Mouse (Mus musculus) liver, postnatal 0 days (tissue): ENCODE data around the gene Iqsec3. TPM values are rescaled to one million over a fixed set of nuclear protein-coding genes. Genes with fewer than 3 reads are reported as not detected.

Experiments
- ATAC-seq: fragments of 200-750 bp; cut with Nextera tagmentation; 2 replicates; pipeline ENCODE4 v1.8.0; 2017; ENCODE audit warnings: mild to moderate bottlenecking, moderate library complexity
- DNase-seq: peaks from one replicate; pipeline ENCODE4 v3.0.0-alpha.2; 2016
- H3K27ac ChIP-seq: fragments of 300-500 bp; sonication (generic); 2 replicates; pipeline ENCODE4 v1.5.1; 2014; ENCODE audit warnings: antibody characterized with exemption, moderate library complexity, mild to moderate bottlenecking, low read depth
- H3K27me3 ChIP-seq: fragments of 300-500 bp; sonication (generic); 2 replicates; pipeline ENCODE4 v1.6.1; 2014; ENCODE audit warnings: low read length, control low read depth, mixed read lengths; ENCODE audit not compliant: insufficient read depth
- H3K36me3 ChIP-seq: fragments of 300-500 bp; sonication (generic); replicated peaks from 2 replicates; pipeline ENCODE4 v1.6.1; 2014; ENCODE audit warnings: mild to moderate bottlenecking, control low read depth, low read length, moderate library complexity, mixed read lengths; ENCODE audit not compliant: insufficient read depth
- H3K4me1 ChIP-seq: fragments of 300-500 bp; sonication (generic); 2 replicates; pipeline ENCODE4 v1.6.1; 2014; ENCODE audit warnings: antibody characterized with exemption, mild to moderate bottlenecking, control low read depth; ENCODE audit not compliant: insufficient read depth
- H3K4me2 ChIP-seq: fragments of 300-500 bp; sonication (generic); 2 replicates; pipeline ENCODE4 v1.6.1; 2014; ENCODE audit warnings: low read depth, mild to moderate bottlenecking, low read length, moderate library complexity, mixed read lengths
- H3K4me3 ChIP-seq: fragments of 300-500 bp; sonication (generic); 2 replicates; pipeline ENCODE4 v1.5.1; 2014; ENCODE audit warnings: low read depth, low read length
- H3K9ac ChIP-seq: fragments of 300-500 bp; sonication (generic); replicated peaks from 2 replicates; pipeline ENCODE4 v1.6.1; 2014; ENCODE audit warnings: mild to moderate bottlenecking, moderate library complexity
- H3K9me3 ChIP-seq: fragments of 300-500 bp; sonication (generic); 2 replicates; pipeline ENCODE4 v1.6.1; 2016; ENCODE audit warnings: mild to moderate bottlenecking, control low read depth, low read length, mixed read lengths
- CTCF ChIP-seq: sonication (generic); IDR thresholded peaks from 2 replicates; pipeline ENCODE4 v1.5.1; 2016; ENCODE audit warnings: antibody characterized with exemption, low read depth
- EP300 ChIP-seq: IDR thresholded peaks from 2 replicates; pipeline ENCODE4 v1.6.1; 2016; ENCODE audit warnings: antibody characterized with exemption, low read depth, mild to moderate bottlenecking
- WGBS: fragments of 180-500 bp; shearing (Covaris S2); extraction: QIAGEN DNeasy Blood & Tissue Kit; methylation state at CpG from one replicate; pipeline ENCODE4 v1.1.7; 2014; ENCODE audit not compliant: insufficient replicate concordance; 5-methylcytosine and 5-hydroxymethylcytosine counted together
- polyA plus RNA-seq: library from polyadenylated mRNA; unstranded; fragments of >200 nt; fragmentation: Nextera tagmentation; extraction: Ambion mirVana; gene quantifications from 2 replicates; pipeline ENCODE4 v1.2.1, GENCODE M21; 2015

The Iqsec3 gene
- polyA plus RNA-seq, 1 experiment from 2014 or later, result not detected

- TF ChIP-seq EP300 (no peak), CTCF (no peak)
- Histone ChIP-seq H3K9me3 (no peaks in the 10 kb centered on the region), H3K9ac (peak overlapping the region; percentile 48; the same call in 1 of the 2 replicates), H3K27me3 (no peaks in the 10 kb centered on the region), H3K4me3 (peak overlapping the region; percentile 40), H3K4me2 (peak overlapping the region; percentile 69), H3K36me3 (peaks cover 4% of the 10 kb centered on the region; the same call in 1 of the 2 replicates), H3K4me1 (peaks cover 23% of the 10 kb centered on the region), H3K27ac (peak overlapping the region; percentile 67)
- WGBS, result 89% methylated on average over 9 of the region's 9 CpGs
- DNase-seq (no peak), ATAC-seq (no peak)
These were observed 136.2 kb downstream of the Iqsec3 start for GRCm38 (mm10) chr6:121337229-121337628.

- Histone ChIP-seq H3K4me2 (peak overlapping the region; percentile 69), H3K9me3 (no peaks in the 10 kb centered on the region), H3K9ac (peak overlapping the region; percentile 48), H3K4me3 (peak overlapping the region; percentile 40), H3K27me3 (no peaks in the 10 kb centered on the region), H3K27ac (peak overlapping the region; percentile 67), H3K36me3 (peaks cover 7% of the 10 kb centered on the region; the same call in 1 of the 2 replicates), H3K4me1 (peaks cover 23% of the 10 kb centered on the region)
- TF ChIP-seq CTCF, result no peak
- TF ChIP-seq EP300, result peak; percentile 72; the same call in 1 of the 2 replicates
- peak; percentile 89 for DNase-seq
- ATAC-seq, result peak; percentile 88
- 18% methylated on average over 8 of the region's 8 CpGs for WGBS
These were observed 136.9 kb downstream of the Iqsec3 start for GRCm38 (mm10) chr6:121336558-121336957.

- peaks cover 23% of the 10 kb centered on the region for H3K4me1 ChIP-seq
- no peak overlapping the region for H3K4me2 ChIP-seq
- no peaks in the 10 kb centered on the region for H3K9me3 ChIP-seq
- H3K36me3 ChIP-seq, result peaks cover 7% of the 10 kb centered on the region; the same call in 1 of the 2 replicates
- H3K9ac ChIP-seq, result no peak overlapping the region; the same call in 1 of the 2 replicates
- H3K4me3 ChIP-seq, result no peak overlapping the region
- H3K27me3 ChIP-seq, result no peaks in the 10 kb centered on the region
- ATAC-seq (no peak), DNase-seq (no peak)
- H3K27ac ChIP-seq, result peak overlapping the region; percentile 67
- TF ChIP-seq EP300 (no peak), CTCF (no peak)
- 82% methylated on average over 9 of the region's 9 CpGs for WGBS
These were observed 137.6 kb downstream of the Iqsec3 start for GRCm38 (mm10) chr6:121335841-121336240.

GRCm38 (mm10) chr6:121329848-121330508 lies 143.5 kb downstream of the Iqsec3 start:
- ATAC-seq (peak; percentile 77), DNase-seq (no peak)
- H3K4me2 ChIP-seq, result no peak overlapping the region
- H3K27ac ChIP-seq, result 0 out of 2 replicates have a peak overlapping the region, but pooled peaks have one; percentile 18
- H3K4me3 ChIP-seq, result no peak overlapping the region
- 0 out of 2 replicates have a peak, but pooled peaks cover 4% of the 10 kb centered on the region for H3K4me1 ChIP-seq
- no peaks in the 10 kb centered on the region for H3K9me3 ChIP-seq
- TF ChIP-seq CTCF (no peak), EP300 (no peak)
- H3K36me3 ChIP-seq, result peaks cover 5% of the 10 kb centered on the region; the same call in 1 of the 2 replicates
- 44% methylated on average over 10 of the region's 10 CpGs for WGBS
- H3K9ac ChIP-seq, result no peak overlapping the region
- H3K27me3 ChIP-seq, result no peaks in the 10 kb centered on the region

GRCm38 (mm10) chr6:121328417-121328884 lies 145.0 kb downstream of the Iqsec3 start:
- peaks cover 5% of the 10 kb centered on the region; the same call in 1 of the 2 replicates for H3K36me3 ChIP-seq
- H3K4me2 ChIP-seq, result no peak overlapping the region
- H3K4me3 ChIP-seq, result no peak overlapping the region
- DNase-seq (no peak), ATAC-seq (no peak)
- no peak overlapping the region for H3K9ac ChIP-seq
- WGBS, result 75% methylated on average over 9 of the region's 9 CpGs
- no peaks in the 10 kb centered on the region for H3K27me3 ChIP-seq
- TF ChIP-seq CTCF (no peak), EP300 (no peak)
- 0 out of 2 replicates have a peak, but pooled peaks cover 4% of the 10 kb centered on the region for H3K4me1 ChIP-seq
- no peak overlapping the region for H3K27ac ChIP-seq
- H3K9me3 ChIP-seq, result no peaks in the 10 kb centered on the region

- H3K27me3 ChIP-seq, result no peaks in the 10 kb centered on the region
- no peak overlapping the region for H3K9ac ChIP-seq
- no peaks in the 10 kb centered on the region for H3K36me3 ChIP-seq
- DNase-seq, result no peak
- no peak for ATAC-seq
- 0 out of 2 replicates have a peak, but pooled peaks cover 4% of the 10 kb centered on the region for H3K4me1 ChIP-seq
- TF ChIP-seq CTCF, result no peak
- no peak for TF ChIP-seq EP300
- no peaks in the 10 kb centered on the region for H3K9me3 ChIP-seq
- H3K4me3 ChIP-seq, result no peak overlapping the region
- no peak overlapping the region for H3K4me2 ChIP-seq
- no peak overlapping the region for H3K27ac ChIP-seq
- WGBS, result 42% methylated on average over 10 of the region's 10 CpGs
These were observed 146.9 kb downstream of the Iqsec3 start for GRCm38 (mm10) chr6:121326486-121327069.
